Mouse (Mus musculus) kidney, adult 11 months (tissue): ENCODE measurements around the gene Galr3.

Experiments
- DNase-seq: peaks from one replicate; pipeline ENCODE4 v3.0.0; 2022

The Galr3 gene

DNA sequence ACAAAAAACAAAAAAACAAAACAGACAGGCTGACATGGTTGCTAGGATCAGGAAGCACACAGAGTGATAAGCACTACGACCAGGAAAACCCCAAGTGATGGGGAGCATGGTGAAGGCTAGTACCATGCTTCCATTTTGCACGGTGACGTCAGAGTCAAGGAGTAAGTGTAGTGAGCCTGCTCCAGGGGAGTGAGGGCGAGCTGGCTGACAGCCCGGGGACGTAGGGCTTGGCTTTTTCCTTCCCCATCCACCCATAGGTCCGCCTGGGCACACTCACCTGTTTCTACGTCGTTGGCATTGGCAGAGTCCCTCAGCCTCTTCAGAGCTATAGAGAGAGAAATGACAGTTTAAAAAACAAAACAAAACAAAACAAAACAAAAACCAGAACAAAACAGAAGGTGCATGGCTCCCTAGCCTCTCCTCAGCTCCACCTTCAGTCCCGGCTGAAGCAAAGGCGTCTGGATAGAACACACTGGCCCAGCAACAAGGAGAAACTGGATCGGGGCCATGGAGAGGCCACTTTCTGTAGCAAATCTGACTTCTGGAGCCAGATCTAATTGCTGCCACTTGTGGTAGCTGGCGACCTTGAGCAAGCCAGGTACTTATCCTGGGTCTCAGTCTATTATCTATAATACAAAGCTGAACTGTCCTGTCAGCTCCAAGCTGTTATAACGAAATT, 19.3 kb downstream of the Galr3 start:
- no peak for DNase-seq

GRCm38 (mm10) chr15:79062376-79063159, 20.9 kb downstream of the Galr3 start, which contains the start of gene Ankrd54:
TSS of gene Ankrd54 (minus strand) at chr15:79062893.
- peak; percentile 99 for DNase-seq

DNA sequence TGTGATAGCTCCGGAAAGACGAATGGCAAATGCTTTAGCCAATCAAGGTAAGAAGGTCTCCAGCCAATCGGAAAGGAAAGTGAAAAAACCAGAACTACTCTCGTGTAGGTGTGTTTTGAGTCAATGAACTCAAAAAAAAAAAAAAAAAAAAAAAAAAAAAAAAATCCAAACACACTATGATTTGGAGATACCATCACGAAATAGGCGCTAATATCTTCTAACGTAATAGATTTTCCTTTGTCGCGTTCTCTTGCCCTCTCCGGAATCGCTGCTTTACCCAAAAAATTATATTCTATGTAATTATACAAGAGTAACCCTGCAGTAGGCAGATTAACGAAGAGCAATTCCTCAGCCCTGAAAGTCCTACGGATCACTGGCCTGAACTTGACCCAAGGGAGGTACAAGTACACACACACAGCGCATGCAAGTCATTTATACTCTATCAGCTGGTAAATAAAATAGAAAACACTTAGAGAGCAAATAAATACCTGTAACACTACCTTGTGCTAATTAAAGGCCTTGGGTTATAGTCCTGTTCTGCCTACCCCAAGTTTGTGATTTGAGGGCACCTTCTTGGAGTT, 21.6 kb downstream of the Galr3 start:
- DNase-seq, result no peak

- DNase-seq, result no peak
Measured at GRCm38 (mm10) chr15:79065086-79065770, 23.5 kb downstream of the Galr3 start.

DNA sequence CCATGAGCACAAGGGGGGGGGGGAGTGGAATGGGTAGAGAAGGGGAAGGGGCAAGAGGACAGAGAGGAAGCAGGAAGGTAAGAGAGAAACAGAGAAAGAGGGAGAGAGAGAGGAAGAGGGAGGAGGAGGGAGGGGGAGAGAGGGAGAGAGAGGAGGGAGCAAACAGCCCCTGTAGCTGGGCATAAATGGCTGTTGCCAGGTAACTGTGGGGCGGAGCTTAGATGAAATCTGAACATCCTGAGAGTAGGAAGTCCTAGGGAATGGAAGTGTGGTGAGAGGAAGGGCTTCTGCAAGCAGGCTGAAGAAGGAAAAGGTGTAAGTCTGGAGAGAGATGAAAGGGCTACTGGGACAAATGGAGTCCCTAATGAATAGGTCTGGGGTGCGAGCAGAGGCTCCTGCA, 24.6 kb downstream of the Galr3 start:
- peak; percentile 37 for DNase-seq

GRCm38 (mm10) chr15:79067631-79068030, 25.9 kb downstream of the Galr3 start:
- DNase-seq, result peak; percentile 2

DNA sequence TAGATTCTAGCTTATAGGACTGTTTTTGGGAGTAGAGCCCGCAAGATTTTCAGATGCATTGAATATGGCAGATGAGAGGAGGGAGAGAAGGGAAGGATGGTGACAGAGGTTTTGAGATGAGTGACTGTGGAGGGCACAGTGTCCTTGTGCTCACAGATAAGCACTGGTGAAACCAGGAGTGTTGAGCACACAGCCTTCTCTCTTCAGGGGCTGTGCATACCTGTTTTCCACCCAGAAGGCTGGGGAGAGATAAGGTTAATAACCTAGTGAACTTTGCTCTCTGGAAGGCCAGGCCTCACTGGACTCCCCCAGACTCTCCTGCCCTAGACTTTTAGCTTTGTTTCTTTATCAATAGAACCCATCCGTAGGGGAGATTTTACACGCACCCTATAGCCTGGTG, 26.7 kb downstream of the Galr3 start:
- peak; percentile 1 for DNase-seq

DNA sequence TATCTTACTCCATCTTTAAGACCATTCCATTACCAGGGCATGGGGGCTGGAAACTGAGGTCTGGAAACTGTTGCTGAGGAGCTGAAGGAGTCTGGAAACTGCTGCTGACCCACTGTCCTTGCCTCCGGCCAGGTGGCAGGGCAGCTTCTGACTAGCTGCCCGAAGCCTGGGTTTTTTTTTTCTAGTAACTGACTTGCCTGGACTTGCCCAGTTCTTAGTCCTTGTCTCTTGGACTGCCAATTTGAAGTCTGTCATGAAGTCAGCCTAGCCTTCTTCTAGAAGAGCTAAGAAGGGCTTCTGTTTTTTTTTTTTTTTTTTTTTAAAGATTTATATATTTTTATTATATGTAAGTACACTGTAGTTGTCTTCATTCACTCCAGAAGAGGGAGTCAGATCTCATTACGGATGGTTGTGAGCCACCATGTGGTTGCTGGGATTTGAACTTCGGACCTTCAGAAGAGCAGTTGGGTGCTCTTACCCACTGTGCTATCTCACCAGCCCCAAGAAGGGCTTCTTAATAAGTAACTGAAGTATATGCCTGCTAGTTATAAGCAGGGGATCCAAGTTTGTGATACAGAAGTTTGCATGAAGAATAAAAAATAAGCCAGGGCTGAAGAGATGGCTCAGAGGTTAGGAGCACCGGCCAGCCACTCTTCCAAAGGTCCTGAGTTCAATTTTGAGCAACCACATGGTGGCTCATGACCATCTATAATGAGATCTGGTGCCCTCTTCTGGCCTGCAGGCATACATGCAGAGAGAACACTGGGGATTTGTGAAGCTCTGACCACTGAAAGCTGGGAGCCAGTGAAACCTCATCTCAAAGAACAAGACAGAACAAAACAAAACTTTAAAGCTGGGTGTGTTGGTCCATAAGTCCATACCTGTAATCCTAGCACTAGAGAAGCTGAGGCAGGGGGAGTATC, 29.7 kb downstream of the Galr3 start:
- DNase-seq, result peak; percentile 14

DNA sequence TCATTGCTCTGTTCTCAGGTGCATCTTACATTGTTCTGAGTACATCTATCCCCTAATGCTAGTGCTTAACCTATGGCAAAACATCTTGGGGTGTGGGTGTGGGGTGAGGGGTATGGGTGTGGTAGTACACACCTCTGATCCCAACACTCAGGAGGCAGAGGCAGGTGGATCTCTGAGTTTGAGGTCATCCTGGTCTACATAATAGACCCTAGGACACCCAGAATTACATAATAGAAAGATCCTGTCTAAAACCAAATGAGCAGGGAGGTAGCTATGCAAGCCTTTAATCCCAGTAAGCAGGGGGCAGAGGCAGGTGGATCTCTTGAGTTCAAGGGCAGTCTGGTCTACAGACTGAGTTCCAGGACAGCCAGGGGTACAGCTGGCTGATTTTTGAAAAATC, 32.1 kb downstream of the Galr3 start:
- DNase-seq, result no peak

GRCm38 (mm10) chr15:79074446-79074845, 32.8 kb downstream of the Galr3 start:
- DNase-seq, result no peak

DNA sequence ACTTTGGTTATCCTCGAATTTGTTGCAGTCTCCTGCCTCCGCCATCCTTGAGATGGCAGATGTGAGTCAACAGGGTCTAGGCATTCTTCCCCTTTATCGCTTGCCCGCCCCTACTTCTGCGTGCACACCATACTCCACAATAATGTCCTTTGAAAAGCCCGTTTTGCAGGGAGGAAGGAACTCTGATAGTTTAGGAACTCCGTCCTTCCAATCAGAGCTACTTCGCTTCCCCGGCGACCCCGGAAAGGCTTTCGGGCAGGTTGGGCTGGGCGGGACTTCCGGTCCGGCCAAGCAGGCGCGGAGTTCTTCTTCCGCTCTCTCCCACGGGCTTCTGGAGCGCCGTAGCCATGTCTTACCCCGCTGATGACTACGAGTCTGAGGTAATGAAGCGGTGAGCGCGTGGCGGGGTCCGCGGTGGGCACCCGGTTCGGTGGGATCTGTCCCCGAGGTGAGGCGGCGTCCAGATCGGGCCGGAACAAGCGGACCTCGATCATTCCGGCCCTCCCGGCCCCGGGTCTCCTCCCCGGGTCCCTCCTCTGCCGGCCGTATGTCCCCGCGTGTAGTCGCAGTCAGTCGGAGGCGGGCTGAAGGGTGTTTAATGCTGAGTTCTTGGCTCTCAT, 33.3 kb downstream of the Galr3 start, which contains the start of gene Eif3l:
Gene Eif3l (plus strand): TSS at position 267 of the 620 bp plus-strand sequence.
- DNase-seq, result peak; percentile 83

GRCm38 (mm10) chr15:79075658-79076365, 34.1 kb downstream of the Galr3 start:
- DNase-seq, result no peak

GRCm38 (mm10) chr15:79079567-79079966, 37.9 kb downstream of the Galr3 start:
- DNase-seq, result no peak

DNA sequence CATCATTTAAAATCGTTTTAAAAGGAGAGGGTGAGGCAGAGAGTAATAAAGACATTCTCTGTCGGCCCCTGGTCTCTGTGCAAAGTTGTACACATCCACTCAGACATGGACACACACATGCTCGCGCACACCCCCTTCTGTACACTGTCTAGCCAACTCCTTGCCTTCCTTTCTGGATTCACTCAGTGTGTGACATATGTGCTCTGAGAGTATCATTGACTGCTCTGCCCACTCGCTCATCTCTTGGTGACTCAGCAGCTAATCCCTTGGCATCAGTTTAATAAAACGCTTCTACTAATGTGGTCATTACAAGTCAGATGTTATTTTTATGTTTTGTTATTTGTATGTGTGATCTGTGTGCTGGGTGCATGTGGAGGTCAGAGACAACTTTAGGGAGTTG, 50.6 kb downstream of the Galr3 start:
- no peak for DNase-seq
